Mouse (Mus musculus) liver, postnatal 0 days (tissue): Measurements from ENCODE around the gene Trmu. TPM values are rescaled to one million over a fixed set of nuclear protein-coding genes. Genes with fewer than 3 reads are reported as not detected.
A peak's percentile ranks its signal among the peaks of the same experiment; 100 is the strongest.

ENCODE experiments used
- ATAC-seq: fragments of 200-750 bp; cut with Nextera tagmentation; 2 replicates; pipeline ENCODE4 v1.8.0; 2017; ENCODE audit warnings: mild to moderate bottlenecking, moderate library complexity
- DNase-seq: peaks from one replicate; pipeline ENCODE4 v3.0.0-alpha.2; 2016
- H3K27ac ChIP-seq: fragments of 300-500 bp; sonication (generic); 2 replicates; pipeline ENCODE4 v1.5.1; 2014; ENCODE audit warnings: antibody characterized with exemption, moderate library complexity, mild to moderate bottlenecking, low read depth
- H3K27me3 ChIP-seq: fragments of 300-500 bp; sonication (generic); 2 replicates; pipeline ENCODE4 v1.6.1; 2014; ENCODE audit warnings: low read length, control low read depth, mixed read lengths; ENCODE audit not compliant: insufficient read depth
- H3K36me3 ChIP-seq: fragments of 300-500 bp; sonication (generic); replicated peaks from 2 replicates; pipeline ENCODE4 v1.6.1; 2014; ENCODE audit warnings: mild to moderate bottlenecking, control low read depth, low read length, moderate library complexity, mixed read lengths; ENCODE audit not compliant: insufficient read depth
- H3K4me1 ChIP-seq: fragments of 300-500 bp; sonication (generic); 2 replicates; pipeline ENCODE4 v1.6.1; 2014; ENCODE audit warnings: antibody characterized with exemption, mild to moderate bottlenecking, control low read depth; ENCODE audit not compliant: insufficient read depth
- H3K4me2 ChIP-seq: fragments of 300-500 bp; sonication (generic); 2 replicates; pipeline ENCODE4 v1.6.1; 2014; ENCODE audit warnings: low read depth, mild to moderate bottlenecking, low read length, moderate library complexity, mixed read lengths
- H3K4me3 ChIP-seq: fragments of 300-500 bp; sonication (generic); 2 replicates; pipeline ENCODE4 v1.5.1; 2014; ENCODE audit warnings: low read depth, low read length
- H3K9ac ChIP-seq: fragments of 300-500 bp; sonication (generic); replicated peaks from 2 replicates; pipeline ENCODE4 v1.6.1; 2014; ENCODE audit warnings: mild to moderate bottlenecking, moderate library complexity
- H3K9me3 ChIP-seq: fragments of 300-500 bp; sonication (generic); 2 replicates; pipeline ENCODE4 v1.6.1; 2016; ENCODE audit warnings: mild to moderate bottlenecking, control low read depth, low read length, mixed read lengths
- CTCF ChIP-seq: sonication (generic); IDR thresholded peaks from 2 replicates; pipeline ENCODE4 v1.5.1; 2016; ENCODE audit warnings: antibody characterized with exemption, low read depth
- EP300 ChIP-seq: IDR thresholded peaks from 2 replicates; pipeline ENCODE4 v1.6.1; 2016; ENCODE audit warnings: antibody characterized with exemption, low read depth, mild to moderate bottlenecking
- WGBS: fragments of 180-500 bp; shearing (Covaris S2); extraction: QIAGEN DNeasy Blood & Tissue Kit; methylation state at CpG from one replicate; pipeline ENCODE4 v1.1.7; 2014; ENCODE audit not compliant: insufficient replicate concordance; 5-methylcytosine and 5-hydroxymethylcytosine counted together
- polyA plus RNA-seq: library from polyadenylated mRNA; unstranded; fragments of >200 nt; fragmentation: Nextera tagmentation; extraction: Ambion mirVana; gene quantifications from 2 replicates; pipeline ENCODE4 v1.2.1, GENCODE M21; 2015

The Trmu gene
- polyA plus RNA-seq, 1 experiment from 2014 or later: 13.9 TPM

DNA sequence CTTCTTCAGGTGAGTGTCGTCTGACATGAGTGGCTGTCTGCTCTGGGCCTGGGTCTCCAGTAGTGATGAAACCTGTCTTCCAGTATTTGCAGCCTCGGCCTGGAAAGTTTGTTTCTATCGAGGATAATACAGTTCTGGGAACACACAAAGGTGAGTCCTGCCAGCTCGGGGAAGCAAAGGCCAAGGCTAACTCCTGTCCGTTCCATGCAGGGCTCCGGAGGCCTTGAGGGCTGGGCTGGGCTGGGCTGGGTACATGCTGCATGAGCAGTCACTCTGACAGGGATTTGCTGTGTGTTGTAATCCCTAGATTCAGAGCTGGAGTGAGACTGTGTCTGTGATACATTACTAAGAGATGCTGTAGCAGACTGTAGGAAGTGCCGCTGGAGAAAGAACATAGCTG lies 14.8 kb downstream of the Trmu start:
- 85% methylated on average over 7 of the region's 7 CpGs for WGBS
- no peak for ATAC-seq

GRCm38 (mm10) chr15:85896284-85896683 lies 17.2 kb downstream of the Trmu start:
- Histone ChIP-seq H3K27ac (no peak overlapping the region), H3K4me1 (no peaks in the 10 kb centered on the region), H3K9me3 (no peaks in the 10 kb centered on the region), H3K36me3 (peaks cover 48% of the 10 kb centered on the region), H3K27me3 (no peaks in the 10 kb centered on the region), H3K4me2 (no peak overlapping the region), H3K4me3 (no peak overlapping the region), H3K9ac (no peak overlapping the region)
- TF ChIP-seq CTCF (peak; percentile 92), EP300 (no peak)
- ATAC-seq (peak; percentile 54; the same call in 1 of the 2 replicates), DNase-seq (peak; percentile 86)
- WGBS: 26% methylated on average over 8 of the region's 8 CpGs

More for the DNA sequence above, 14.8 kb downstream of the Trmu start:
- no peaks in the 10 kb centered on the region for H3K4me1 ChIP-seq
- no peak for TF ChIP-seq EP300
- TF ChIP-seq CTCF: no peak
- H3K36me3 ChIP-seq: peaks cover 54% of the 10 kb centered on the region
- no peak overlapping the region for H3K4me2 ChIP-seq
- no peaks in the 10 kb centered on the region for H3K27me3 ChIP-seq
- no peak overlapping the region for H3K27ac ChIP-seq
- no peak overlapping the region for H3K9ac ChIP-seq
- DNase-seq: no peak
- no peak overlapping the region for H3K4me3 ChIP-seq
- no peaks in the 10 kb centered on the region for H3K9me3 ChIP-seq

- no peak for TF ChIP-seq CTCF
- no peak for TF ChIP-seq EP300
- no peaks in the 10 kb centered on the region for H3K4me1 ChIP-seq
- no peak overlapping the region for H3K27ac ChIP-seq
- H3K4me3 ChIP-seq: no peak overlapping the region
- no peaks in the 10 kb centered on the region for H3K9me3 ChIP-seq
- no peak overlapping the region for H3K4me2 ChIP-seq
- H3K9ac ChIP-seq: no peak overlapping the region
- ATAC-seq (no peak), DNase-seq (no peak)
- H3K36me3 ChIP-seq: peaks cover 42% of the 10 kb centered on the region
- WGBS: 76% methylated on average over 10 of the region's 10 CpGs
- no peaks in the 10 kb centered on the region for H3K27me3 ChIP-seq
Observed at GRCm38 (mm10) chr15:85897113-85897512, 18.0 kb downstream of the Trmu start.

GRCm38 (mm10) chr15:85899396-85899795 lies 20.3 kb downstream of the Trmu start:
- peaks cover 19% of the 10 kb centered on the region for H3K36me3 ChIP-seq
- TF ChIP-seq EP300 (no peak), CTCF (no peak)
- no peak overlapping the region for H3K4me2 ChIP-seq
- no peaks in the 10 kb centered on the region for H3K4me1 ChIP-seq
- DNase-seq (no peak), ATAC-seq (peak; percentile 58)
- no peaks in the 10 kb centered on the region for H3K27me3 ChIP-seq
- no peak overlapping the region for H3K27ac ChIP-seq
- H3K9ac ChIP-seq: no peak overlapping the region
- WGBS: 70% methylated on average over 6 of the region's 6 CpGs
- H3K4me3 ChIP-seq: no peak overlapping the region
- no peaks in the 10 kb centered on the region for H3K9me3 ChIP-seq

- H3K36me3 ChIP-seq: peaks cover 15% of the 10 kb centered on the region
- no peak overlapping the region for H3K4me3 ChIP-seq
- WGBS: 85% methylated on average over 8 of the region's 8 CpGs
- H3K4me1 ChIP-seq: no peaks in the 10 kb centered on the region
- ATAC-seq (no peak), DNase-seq (no peak)
- no peaks in the 10 kb centered on the region for H3K9me3 ChIP-seq
- no peak overlapping the region for H3K4me2 ChIP-seq
- no peaks in the 10 kb centered on the region for H3K27me3 ChIP-seq
- TF ChIP-seq CTCF (no peak), EP300 (no peak)
- H3K9ac ChIP-seq: no peak overlapping the region
- H3K27ac ChIP-seq: no peak overlapping the region
Observed at GRCm38 (mm10) chr15:85900318-85900717, 21.2 kb downstream of the Trmu start.

GRCm38 (mm10) chr15:85900801-85901200 lies 21.7 kb downstream of the Trmu start:
- no peak overlapping the region for H3K27ac ChIP-seq
- H3K27me3 ChIP-seq: no peaks in the 10 kb centered on the region
- H3K4me2 ChIP-seq: no peak overlapping the region
- no peaks in the 10 kb centered on the region for H3K9me3 ChIP-seq
- peaks cover 11% of the 10 kb centered on the region for H3K36me3 ChIP-seq
- WGBS: 71% methylated on average over 12 of the region's 12 CpGs
- no peaks in the 10 kb centered on the region for H3K4me1 ChIP-seq
- no peak for TF ChIP-seq CTCF
- no peak for DNase-seq
- no peak overlapping the region for H3K4me3 ChIP-seq
- no peak for ATAC-seq
- no peak overlapping the region for H3K9ac ChIP-seq

GRCm38 (mm10) chr15:85902505-85902904 lies 23.4 kb downstream of the Trmu start:
- no peaks in the 10 kb centered on the region for H3K27me3 ChIP-seq
- H3K4me2 ChIP-seq: no peak overlapping the region
- DNase-seq (no peak), ATAC-seq (no peak)
- no peak overlapping the region for H3K9ac ChIP-seq
- 64% methylated on average over 10 of the region's 10 CpGs for WGBS
- no peak for TF ChIP-seq EP300
- TF ChIP-seq CTCF: no peak
- no peak overlapping the region for H3K27ac ChIP-seq
- H3K36me3 ChIP-seq: no peaks in the 10 kb centered on the region; the same call in 1 of the 2 replicates
- no peaks in the 10 kb centered on the region for H3K4me1 ChIP-seq
- H3K4me3 ChIP-seq: no peak overlapping the region
- H3K9me3 ChIP-seq: no peaks in the 10 kb centered on the region
